Mouse (Mus musculus): ENCODE results near the gene Lcorl. TPM values are rescaled to one million over a fixed set of nuclear protein-coding genes. Genes with fewer than 3 reads are reported as not detected.
"Not testable (repeated sequence)": the region's sequence is repeated elsewhere in the genome, so short reads cannot be mapped to it uniquely, and the experiment has no call there.

Lcorl gene
- total RNA-seq, 2 experiments from 2014 or later: 37.0 to 39.8 TPM

- no peak for DNase-seq (ENCODE audit: low spot score in 2 of 2)
Observed at GRCm38 (mm10) chr5:45718848-45719488, 138.4 kb downstream of the Lcorl start.

GRCm38 (mm10) chr5:45709653-45710052 is 147.8 kb downstream of the Lcorl start:
- DNase-seq (ENCODE audit: low spot score in 2 of 2): no peak

GRCm38 (mm10) chr5:45706811-45707210 is 150.6 kb downstream of the Lcorl start:
- DNase-seq (ENCODE audit: low spot score in 2 of 2): no peak

GRCm38 (mm10) chr5:45691678-45692077 is 165.7 kb downstream of the Lcorl start:
- DNase-seq (ENCODE audit: low spot score in 2 of 2): no peak

GRCm38 (mm10) chr5:45690802-45691201 is 166.6 kb downstream of the Lcorl start:
- DNase-seq (ENCODE audit: low spot score in 2 of 2): no peak

- no peak for DNase-seq (ENCODE audit: low spot score in 2 of 2)
Observed at GRCm38 (mm10) chr5:45689152-45689551, 168.3 kb downstream of the Lcorl start.

- no peak for DNase-seq (ENCODE audit: low spot score in 2 of 2)
Observed at GRCm38 (mm10) chr5:45686223-45686622, 171.2 kb downstream of the Lcorl start.

GRCm38 (mm10) chr5:45685243-45685642 is 172.2 kb downstream of the Lcorl start:
- no peak for DNase-seq (ENCODE audit: low spot score in 2 of 2)

GRCm38 (mm10) chr5:45683388-45683787 is 174.0 kb downstream of the Lcorl start:
- DNase-seq (ENCODE audit: low spot score in 2 of 2): no peak

- DNase-seq (ENCODE audit: low spot score in 2 of 2): no peak
Observed at GRCm38 (mm10) chr5:45679955-45680354, 177.5 kb downstream of the Lcorl start.

GRCm38 (mm10) chr5:45677639-45678038 is 179.8 kb downstream of the Lcorl start:
- no peak for DNase-seq (ENCODE audit: low spot score in 2 of 2)

GRCm38 (mm10) chr5:45675032-45675431 is 182.4 kb downstream of the Lcorl start:
- DNase-seq (ENCODE audit: low spot score in 2 of 2): no peak

- DNase-seq (ENCODE audit: low spot score in 2 of 2): no peak
Observed at GRCm38 (mm10) chr5:45670894-45671494, 186.4 kb downstream of the Lcorl start.

- DNase-seq (ENCODE audit: low spot score in 2 of 2): no peak
Observed at GRCm38 (mm10) chr5:45670280-45670670, 187.1 kb downstream of the Lcorl start.

- DNase-seq (ENCODE audit: low spot score in 2 of 2): peak; percentile 99 to 100
Observed at GRCm38 (mm10) chr5:45669598-45670279, 187.7 kb downstream of the Lcorl start, which contains the start of gene Ncapg. TSS of gene Ncapg (plus strand) at chr5:45669919.

GRCm38 (mm10) chr5:45669234-45669597 is 188.2 kb downstream of the Lcorl start:
- DNase-seq (ENCODE audit: low spot score in 2 of 2): no peak

GRCm38 (mm10) chr5:45668831-45669230 is 188.6 kb downstream of the Lcorl start:
- peak in 1 of 2 experiments; percentile 1 for DNase-seq (ENCODE audit: low spot score in 2 of 2)

- DNase-seq (ENCODE audit: low spot score in 2 of 2): peak in 1 of 2 experiments; percentile 62
Observed at GRCm38 (mm10) chr5:45668324-45668723, 189.1 kb downstream of the Lcorl start.

GRCm38 (mm10) chr5:45658406-45658805 is 199.0 kb downstream of the Lcorl start:
- DNase-seq (ENCODE audit: low spot score in 2 of 2): not testable (repeated sequence)

GRCm38 (mm10) chr5:45651026-45651703 is 206.2 kb downstream of the Lcorl start:
- no peak for DNase-seq (ENCODE audit: low spot score in 2 of 2)

All from layer of hippocampus, postnatal 14 days (tissue).